27 mouse cellular contexts compared by ENCODE assay signal in genomic region chr13:9308863-9309262, GRCm38 (mm10). TPM values are rescaled to one million over a fixed set of nuclear protein-coding genes. Genes with fewer than 3 reads are reported as not detected.
DNase-seq lines count a peak whose midpoint lies in the region; ATAC-seq and TF ChIP-seq lines count a peak whose summit lies in the region.
"Had no signal": no experiment of that assay in that cellular context is flagged by ENCODE, and none has a peak within 500 bp of the region (broad histone marks: within the 10 kb centered on the region; RNA-seq: fewer than 3 reads in every experiment).

No protein-coding gene starts in this region.

- no peak overlapping the region for H3K9ac ChIP-seq in forebrain, embryonic 12.5 days
- H3K9ac ChIP-seq in forebrain, embryonic 14.5 days (ENCODE audit: low read length), result no peak overlapping the region
- H3K9ac ChIP-seq: embryonic facial prominence, embryonic 13.5 days; embryonic facial prominence, embryonic 15.5 days; forebrain, embryonic 15.5 days; forebrain, postnatal 0 days had no signal

- no peak for TF ChIP-seq CTCF in thymus, adult 2 months (IDR thresholded peaks at IDR 0.05; ENCODE audit: borderline replicate concordance, control insufficient read depth, extremely low read depth, insufficient read depth, low read length, poor library complexity)

- H3K36me3 ChIP-seq in forebrain, embryonic 12.5 days (replicated peaks), result no peaks in the 10 kb centered on the region
- no peaks in the 10 kb centered on the region for H3K36me3 ChIP-seq in forebrain, embryonic 14.5 days (ENCODE audit: control insufficient read depth, insufficient read depth, low read length)
- no peaks in the 10 kb centered on the region for H3K36me3 ChIP-seq in thymus, adult 2 months (ENCODE audit: control insufficient read depth, insufficient read depth, low read length)
- H3K36me3 ChIP-seq: embryonic facial prominence, embryonic 13.5 days; embryonic facial prominence, embryonic 15.5 days; forebrain, embryonic 15.5 days; G1E had no signal

- ATAC-seq in forebrain, embryonic 12.5 days (ENCODE audit: low FRiP score), result no peak
- ATAC-seq in forebrain, embryonic 14.5 days, result no peak
- ATAC-seq in megakaryocyte, adult 5-6 weeks (ENCODE audit: poor library complexity, severe bottlenecking), result no peak
- ATAC-seq: CD4-positive, CD25-positive, alpha-beta regulatory T cell, adult 4 months; forebrain, embryonic 15.5 days; forebrain, postnatal 0 days; Patski had no signal

- DNase-seq in forebrain, embryonic 14.5 days (ENCODE audit: low spot score), result no peak
- DNase-seq in ES-CJ7 (ENCODE audit: low read depth, low spot score), result peak; percentile 89
- DNase-seq in R1 (ENCODE audit: low read depth, low spot score), result peak; percentile 95
- DNase-seq in ZHBTc4 (ENCODE audit: low read depth, low spot score), result peak; percentile 71
- DNase-seq in thymus, adult 2 months, result no peak
- no peak for DNase-seq in ovary, postnatal 14 days (ENCODE audit: low spot score)
- DNase-seq: adrenal gland, adult 2 months; adrenal gland, postnatal 10 days; adrenal gland, postnatal 25 days; B cell, adult 2 months; cerebellum, adult 11 months; cerebellum, adult 18-20 months; cerebellum, adult 8-10 months; cerebellum, adult 9-11 months; cerebellum, postnatal 14 days; cerebellum, postnatal 36 days; embryo, embryonic 11 days; forebrain, postnatal 0 days had no signal

- no peak overlapping the region for H3K4me3 ChIP-seq in forebrain, embryonic 12.5 days (replicated peaks)
- no peak overlapping the region for H3K4me3 ChIP-seq in forebrain, embryonic 14.5 days (ENCODE audit: low read depth, low read length)
- H3K4me3 ChIP-seq in thymus, adult 2 months (ENCODE audit: control insufficient read depth, insufficient read depth, low read length), result no peak overlapping the region
- H3K4me3 ChIP-seq: embryonic facial prominence, embryonic 13.5 days; embryonic facial prominence, embryonic 15.5 days; forebrain, embryonic 15.5 days had no signal

- 0 out of 2 replicates have a peak overlapping the region, but pooled peaks have one; percentile 8 for H3K27ac ChIP-seq in forebrain, embryonic 12.5 days
- H3K27ac ChIP-seq in forebrain, embryonic 14.5 days (ENCODE audit: low read depth, low read length), result no peak overlapping the region
- no peak overlapping the region for H3K27ac ChIP-seq in thymus, adult 2 months (ENCODE audit: control insufficient read depth, insufficient read depth, low read length)
- H3K27ac ChIP-seq: embryonic facial prominence, embryonic 13.5 days; embryonic facial prominence, embryonic 15.5 days; forebrain, embryonic 15.5 days had no signal

- no peak overlapping the region for H3K4me2 ChIP-seq in forebrain, embryonic 12.5 days
- no peak overlapping the region for H3K4me2 ChIP-seq in forebrain, embryonic 14.5 days (ENCODE audit: low read length)
- H3K4me2 ChIP-seq: embryonic facial prominence, embryonic 13.5 days; embryonic facial prominence, embryonic 15.5 days; forebrain, embryonic 15.5 days had no signal

- TF ChIP-seq POLR2A in thymus, adult 2 months (IDR thresholded peaks at IDR 0.05; ENCODE audit: control insufficient read depth, extremely low read depth, insufficient read depth, low read length, poor library complexity), result no peak

- H3K27me3 ChIP-seq in forebrain, embryonic 12.5 days, result no peaks in the 10 kb centered on the region
- no peaks in the 10 kb centered on the region for H3K27me3 ChIP-seq in forebrain, embryonic 14.5 days (replicated peaks; ENCODE audit: control insufficient read depth, insufficient read depth, low read length)
- H3K27me3 ChIP-seq in thymus, adult 2 months (ENCODE audit: control insufficient read depth, insufficient read depth, low read length), result no peaks in the 10 kb centered on the region
- H3K27me3 ChIP-seq: CH12.LX; embryonic facial prominence, embryonic 13.5 days; embryonic facial prominence, embryonic 15.5 days; forebrain, embryonic 15.5 days; Patski had no signal

- 43% methylated on average over 6 of the region's 6 CpGs for WGBS in forebrain, embryonic 12.5 days
- WGBS in forebrain, embryonic 14.5 days, result 31% methylated on average over 6 of the region's 6 CpGs
- 94% methylated on average over 6 of the region's 6 CpGs for WGBS in thymus, adult 2 months

- H3K9me3 ChIP-seq in forebrain, embryonic 12.5 days, result no peaks in the 10 kb centered on the region
- no peaks in the 10 kb centered on the region for H3K9me3 ChIP-seq in forebrain, embryonic 14.5 days (replicated peaks; ENCODE audit: control insufficient read depth, low read length)
- H3K9me3 ChIP-seq: embryonic facial prominence, embryonic 13.5 days; embryonic facial prominence, embryonic 15.5 days; forebrain, embryonic 15.5 days; G1E had no signal

- H3K4me1 ChIP-seq in forebrain, embryonic 12.5 days, result peaks cover 6% of the 10 kb centered on the region
- no peaks in the 10 kb centered on the region for H3K4me1 ChIP-seq in forebrain, embryonic 14.5 days (ENCODE audit: control insufficient read depth, insufficient read depth, low read length)
- H3K4me1 ChIP-seq in thymus, adult 2 months (replicated peaks; ENCODE audit: control insufficient read depth, insufficient read depth, low read length), result no peaks in the 10 kb centered on the region
- H3K4me1 ChIP-seq: embryonic facial prominence, embryonic 13.5 days had no signal

RNA-seq across cellular contexts. Expression of gene Dip2c, which starts 32.5 kb away (rescaled TPM):
- polyA plus RNA-seq in forebrain, embryonic 12.5 days (2016; fragmentation: Nextera tagmentation; extraction: Ambion mirVana), result 10.4 and 10.5 TPM in 2 replicates
- polyA plus RNA-seq in forebrain, embryonic 14.5 days (2014; fragmentation: Nextera tagmentation; extraction: Ambion mirVana), result 13.2 and 15.6 TPM in 2 replicates
- polyA plus RNA-seq in thymus, adult 2 months (2012; rRNA removed), result 5.3 and 6.5 TPM in 2 replicates
- total RNA-seq in megakaryocyte, adult 5-6 weeks (2015), result 1.0 and 1.3 TPM in 2 replicates
- 1.8 and 2.2 TPM in 2 replicates for total RNA-seq in megakaryocyte, adult 5-6 weeks (2017)
- polyA plus RNA-seq: G1E had no signal

Comparison
In these comparisons a context has a peak if more than half of its experiments do, and no peak if none do; other contexts are left out.
1. DNase-seq: peak in ES-CJ7 (single experiment), R1 (single experiment) and ZHBTc4 (single experiment); none in forebrain, embryonic 14.5 days (single experiment), thymus, adult 2 months (single experiment) and ovary, postnatal 14 days (single experiment).